Mouse (Mus musculus): ENCODE measurements around the gene Tarbp2. TPM values are rescaled to one million over a fixed set of nuclear protein-coding genes. Genes with fewer than 3 reads are reported as not detected.

Gene Tarbp2
- polyA plus RNA-seq, 1 experiment from 2014 or later, result 77.8 TPM

DNA sequence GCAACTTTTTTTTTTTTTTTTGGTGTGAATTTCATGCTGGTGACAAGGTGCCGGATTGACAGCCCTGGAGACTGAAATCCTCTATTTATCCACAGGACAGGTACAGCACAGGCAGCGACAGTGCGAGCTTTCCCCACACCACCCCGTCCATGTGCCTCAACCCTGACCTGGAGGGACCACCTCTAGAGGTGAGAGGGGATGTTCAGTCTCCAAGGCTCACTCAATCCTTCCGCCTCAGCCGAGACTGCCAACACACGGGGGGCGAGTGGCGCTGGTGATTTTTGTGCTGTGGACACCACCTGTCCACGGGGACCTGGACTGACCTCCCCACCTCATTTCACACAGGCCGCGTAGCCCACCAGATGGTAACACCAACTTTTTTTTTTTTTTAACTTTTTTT is 32.1 kb upstream of the Tarbp2 start:
- ATAC-seq (ENCODE audit: low FRiP score) (no peak), DNase-seq (ENCODE audit: low spot score) (no peak)
- Histone ChIP-seq H3K9ac (no peak overlapping the region), H3K4me2 (replicated peaks) (no peak overlapping the region), H3K36me3 (replicated peaks; ENCODE audit: control insufficient read depth, insufficient read depth) (peaks cover 94% of the 10 kb centered on the region), H3K9me3 (ENCODE audit: control insufficient read depth, low read length) (no peaks in the 10 kb centered on the region), H3K4me1 (replicated peaks; ENCODE audit: control insufficient read depth, insufficient read depth, low read length) (no peaks in the 10 kb centered on the region), H3K27ac (no peak overlapping the region), H3K4me3 (replicated peaks; ENCODE audit: low read length) (no peak overlapping the region), H3K27me3 (ENCODE audit: control insufficient read depth, insufficient read depth, low read length) (no peaks in the 10 kb centered on the region)
- WGBS, result 92% methylated on average over 12 of the region's 12 CpGs

DNA sequence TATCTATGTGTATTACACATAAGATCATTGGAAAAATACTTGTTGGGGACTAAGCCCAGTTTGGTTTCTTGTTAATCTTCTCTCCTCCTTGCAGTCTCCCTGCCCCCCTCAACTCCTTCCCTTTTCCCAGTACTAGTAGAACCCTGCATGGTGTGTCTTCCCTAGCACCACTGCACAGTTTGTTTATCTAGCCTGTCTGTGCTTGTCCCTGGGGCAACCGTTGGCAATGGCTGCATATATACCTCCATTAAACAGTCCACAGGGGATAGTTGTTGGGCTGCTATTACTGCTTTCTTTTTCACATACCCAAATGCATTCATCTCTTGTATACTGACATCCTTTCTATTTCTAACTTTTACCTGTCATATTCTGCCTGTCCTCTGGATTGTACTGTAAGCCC is 30.3 kb upstream of the Tarbp2 start:
- Histone ChIP-seq H3K27me3 (ENCODE audit: control insufficient read depth, insufficient read depth, low read length) (no peaks in the 10 kb centered on the region), H3K4me2 (replicated peaks) (no peak overlapping the region), H3K9me3 (ENCODE audit: control insufficient read depth, low read length) (no peaks in the 10 kb centered on the region), H3K4me1 (replicated peaks; ENCODE audit: control insufficient read depth, insufficient read depth, low read length) (no peaks in the 10 kb centered on the region), H3K9ac (no peak overlapping the region), H3K4me3 (replicated peaks; ENCODE audit: low read length) (no peak overlapping the region), H3K27ac (no peak overlapping the region), H3K36me3 (replicated peaks; ENCODE audit: control insufficient read depth, insufficient read depth) (peaks cover 92% of the 10 kb centered on the region)
- no peak for ATAC-seq (ENCODE audit: low FRiP score)
- DNase-seq (ENCODE audit: low spot score), result no peak
- 81% methylated on average over 1 of the region's 1 CpGs for WGBS

DNA sequence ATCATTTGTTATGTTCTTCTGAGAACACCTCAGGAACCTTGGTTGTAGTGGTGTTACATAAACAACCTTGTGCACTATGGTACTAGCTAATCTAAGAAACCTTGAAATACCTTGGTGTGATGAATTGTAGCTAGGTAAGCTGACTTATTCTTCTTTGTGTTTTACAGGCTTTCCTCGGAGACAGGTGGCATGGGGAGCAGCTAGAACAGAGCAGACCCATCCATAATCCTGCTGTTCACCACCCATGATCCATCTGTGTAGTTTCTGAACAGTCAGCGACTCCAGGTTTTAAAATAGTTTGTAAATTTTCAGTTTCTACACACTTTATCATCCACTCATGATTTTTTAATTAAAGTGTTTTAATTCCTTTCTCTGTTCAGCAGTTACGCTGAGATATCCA is 19.7 kb upstream of the Tarbp2 start:
- Histone ChIP-seq H3K27me3 (ENCODE audit: control insufficient read depth, insufficient read depth, low read length) (no peaks in the 10 kb centered on the region), H3K4me1 (replicated peaks; ENCODE audit: control insufficient read depth, insufficient read depth, low read length) (no peaks in the 10 kb centered on the region), H3K36me3 (replicated peaks; ENCODE audit: control insufficient read depth, insufficient read depth) (peaks cover 99% of the 10 kb centered on the region), H3K4me2 (replicated peaks) (no peak overlapping the region), H3K4me3 (replicated peaks; ENCODE audit: low read length) (no peak overlapping the region), H3K27ac (no peak overlapping the region), H3K9ac (no peak overlapping the region), H3K9me3 (ENCODE audit: control insufficient read depth, low read length) (no peaks in the 10 kb centered on the region)
- DNase-seq (ENCODE audit: low spot score) (no peak), ATAC-seq (ENCODE audit: low FRiP score) (no peak)
- WGBS, result 91% methylated on average over 3 of the region's 3 CpGs

GRCm38 (mm10) chr15:102499370-102499769 is 18.6 kb upstream of the Tarbp2 start:
- WGBS, result 69% methylated on average over 3 of the region's 3 CpGs
- no peak for ATAC-seq (ENCODE audit: low FRiP score)

GRCm38 (mm10) chr15:102499851-102500250 is 18.1 kb upstream of the Tarbp2 start:
- DNase-seq (ENCODE audit: low spot score) (no peak), ATAC-seq (ENCODE audit: low FRiP score) (no peak)
- Histone ChIP-seq H3K27ac (no peak overlapping the region), H3K9me3 (ENCODE audit: control insufficient read depth, low read length) (no peaks in the 10 kb centered on the region), H3K4me3 (replicated peaks; ENCODE audit: low read length) (no peak overlapping the region), H3K36me3 (replicated peaks; ENCODE audit: control insufficient read depth, insufficient read depth) (peaks cover 99% of the 10 kb centered on the region), H3K4me2 (replicated peaks) (no peak overlapping the region), H3K9ac (no peak overlapping the region), H3K4me1 (replicated peaks; ENCODE audit: control insufficient read depth, insufficient read depth, low read length) (no peaks in the 10 kb centered on the region), H3K27me3 (ENCODE audit: control insufficient read depth, insufficient read depth, low read length) (no peaks in the 10 kb centered on the region)
- WGBS, result 91% methylated on average over 6 of the region's 6 CpGs

More at GRCm38 (mm10) chr15:102499370-102499769, 18.6 kb upstream of the Tarbp2 start:
- Histone ChIP-seq H3K27me3 (ENCODE audit: control insufficient read depth, insufficient read depth, low read length) (no peaks in the 10 kb centered on the region), H3K27ac (no peak overlapping the region), H3K9me3 (ENCODE audit: control insufficient read depth, low read length) (no peaks in the 10 kb centered on the region), H3K36me3 (replicated peaks; ENCODE audit: control insufficient read depth, insufficient read depth) (peaks cover 99% of the 10 kb centered on the region), H3K4me1 (replicated peaks; ENCODE audit: control insufficient read depth, insufficient read depth, low read length) (no peaks in the 10 kb centered on the region), H3K4me2 (replicated peaks) (no peak overlapping the region), H3K4me3 (replicated peaks; ENCODE audit: low read length) (no peak overlapping the region), H3K9ac (no peak overlapping the region)
- no peak for DNase-seq (ENCODE audit: low spot score)

DNA sequence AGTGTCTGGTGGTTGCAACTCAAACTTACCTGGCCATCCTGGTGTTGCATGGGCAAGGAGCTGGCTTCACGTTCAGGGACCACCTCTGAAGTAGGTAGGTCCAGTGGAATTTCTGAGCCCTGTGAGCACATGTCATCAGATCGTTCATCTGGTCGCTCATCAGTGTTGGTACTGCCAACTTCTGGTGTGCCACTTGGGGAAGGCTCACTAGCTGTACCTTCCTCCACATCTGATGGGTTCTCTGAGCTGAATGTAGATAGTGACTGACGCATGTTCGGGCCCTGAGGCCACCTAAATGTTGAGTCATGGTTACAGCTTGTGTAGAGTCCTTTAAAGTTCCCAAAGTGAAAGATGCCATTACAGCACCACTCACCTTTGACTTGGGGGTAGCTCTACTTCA is 17.5 kb upstream of the Tarbp2 start:
- peaks cover 99% of the 10 kb centered on the region for H3K36me3 ChIP-seq (replicated peaks; ENCODE audit: control insufficient read depth, insufficient read depth)
- 95% methylated on average over 5 of the region's 5 CpGs for WGBS
- no peak overlapping the region for H3K4me2 ChIP-seq (replicated peaks)
- H3K27ac ChIP-seq, result no peak overlapping the region
- no peaks in the 10 kb centered on the region for H3K4me1 ChIP-seq (replicated peaks; ENCODE audit: control insufficient read depth, insufficient read depth, low read length)
- DNase-seq (ENCODE audit: low spot score) (no peak), ATAC-seq (ENCODE audit: low FRiP score) (no peak)
- H3K9me3 ChIP-seq (ENCODE audit: control insufficient read depth, low read length), result no peaks in the 10 kb centered on the region
- no peak overlapping the region for H3K4me3 ChIP-seq (replicated peaks; ENCODE audit: low read length)
- H3K27me3 ChIP-seq (ENCODE audit: control insufficient read depth, insufficient read depth, low read length), result no peaks in the 10 kb centered on the region
- H3K9ac ChIP-seq, result no peak overlapping the region

DNA sequence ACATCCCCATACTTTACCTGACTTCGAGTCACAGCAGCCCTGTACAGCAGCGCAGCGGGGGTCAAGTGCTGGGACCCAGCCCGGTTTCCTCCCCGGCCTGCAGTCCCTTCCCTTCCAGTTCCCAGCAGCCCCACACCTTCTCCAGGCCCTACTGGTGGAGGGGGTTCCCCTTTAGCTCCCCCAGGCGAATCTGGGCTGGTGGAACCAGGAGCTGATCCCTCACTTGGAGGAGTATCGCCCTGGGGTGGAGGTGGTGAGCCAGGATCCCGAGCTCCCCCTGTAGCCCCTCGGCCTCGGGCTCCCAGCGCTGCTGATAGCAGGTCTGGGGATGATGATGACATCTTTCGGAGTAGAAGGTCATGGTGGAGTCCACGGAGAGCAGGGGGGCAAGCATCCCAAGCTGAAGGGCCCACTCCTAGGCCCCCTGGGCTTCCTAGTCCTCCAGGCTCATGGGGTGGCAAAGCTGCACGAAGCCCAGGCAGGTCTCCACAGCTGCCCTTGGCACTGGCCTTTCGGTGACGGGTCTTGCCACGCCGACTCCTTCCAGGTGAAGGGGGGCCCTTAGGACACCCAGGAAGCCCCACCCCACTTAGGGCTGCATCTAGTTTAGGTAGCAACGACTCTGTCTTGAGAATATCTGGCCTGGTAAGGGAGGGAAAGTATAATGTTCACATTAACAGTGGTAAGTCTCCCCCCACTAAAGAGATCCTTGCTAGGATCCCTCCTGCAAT is 16.7 kb upstream of the Tarbp2 start:
- Histone ChIP-seq H3K4me3 (replicated peaks; ENCODE audit: low read length) (no peak overlapping the region), H3K4me1 (replicated peaks; ENCODE audit: control insufficient read depth, insufficient read depth, low read length) (no peaks in the 10 kb centered on the region), H3K4me2 (replicated peaks) (no peak overlapping the region), H3K27ac (no peak overlapping the region), H3K27me3 (ENCODE audit: control insufficient read depth, insufficient read depth, low read length) (no peaks in the 10 kb centered on the region), H3K9me3 (ENCODE audit: control insufficient read depth, low read length) (no peaks in the 10 kb centered on the region), H3K36me3 (replicated peaks; ENCODE audit: control insufficient read depth, insufficient read depth) (peaks cover 99% of the 10 kb centered on the region), H3K9ac (no peak overlapping the region)
- DNase-seq (ENCODE audit: low spot score) (no peak), ATAC-seq (ENCODE audit: low FRiP score) (0 out of 2 replicates have a peak, but pooled peaks have one; percentile 6)
- 88% methylated on average over 19 of the region's 19 CpGs for WGBS

DNA sequence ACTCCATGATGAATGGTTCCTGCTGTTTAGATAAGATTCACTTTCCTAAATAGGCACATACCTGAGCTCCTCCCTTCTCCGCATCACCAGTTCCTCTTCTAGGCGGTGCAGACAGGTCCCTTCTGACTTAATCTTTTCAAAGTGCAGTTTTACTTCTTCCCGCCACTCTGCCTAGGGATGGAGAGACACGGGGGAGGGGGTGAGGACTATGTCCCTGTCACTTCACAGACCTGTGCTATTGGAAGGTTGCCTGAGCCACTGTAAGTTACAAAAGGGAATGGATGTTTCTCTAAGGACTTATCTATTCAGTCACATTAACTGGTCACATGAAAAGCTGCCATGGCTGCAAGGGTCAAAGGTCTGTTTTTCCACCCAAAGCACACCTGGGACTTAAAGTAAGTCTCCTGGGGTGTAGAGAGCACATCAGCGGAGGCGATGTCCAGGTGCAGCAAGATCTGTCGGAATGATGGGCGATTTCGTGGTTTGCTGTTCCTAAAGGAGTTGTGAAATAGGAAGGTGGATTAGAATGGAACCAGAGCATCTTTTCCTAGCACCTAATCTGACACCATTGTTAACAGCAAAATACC is 15.6 kb upstream of the Tarbp2 start:
- no peak overlapping the region for H3K9ac ChIP-seq
- 82% methylated on average over 9 of the region's 9 CpGs for WGBS
- no peak overlapping the region for H3K4me3 ChIP-seq (replicated peaks; ENCODE audit: low read length)
- no peak for DNase-seq (ENCODE audit: low spot score)
- H3K4me1 ChIP-seq (replicated peaks; ENCODE audit: control insufficient read depth, insufficient read depth, low read length), result no peaks in the 10 kb centered on the region
- H3K27ac ChIP-seq, result no peak overlapping the region
- H3K36me3 ChIP-seq (replicated peaks; ENCODE audit: control insufficient read depth, insufficient read depth), result peaks cover 96% of the 10 kb centered on the region
- H3K27me3 ChIP-seq (ENCODE audit: control insufficient read depth, insufficient read depth, low read length), result no peaks in the 10 kb centered on the region
- no peak overlapping the region for H3K4me2 ChIP-seq (replicated peaks)
- ATAC-seq (ENCODE audit: low FRiP score), result no peak
- H3K9me3 ChIP-seq (ENCODE audit: control insufficient read depth, low read length), result no peaks in the 10 kb centered on the region

- WGBS, result 81% methylated on average over 1 of the region's 1 CpGs
- no peak within 1 kb of the TSS for H3K9ac ChIP-seq
- H3K27ac ChIP-seq, result no peak within 1 kb of the TSS
- no peak within 1 kb of the TSS for H3K4me3 ChIP-seq (replicated peaks; ENCODE audit: low read length)
- H3K4me2 ChIP-seq (replicated peaks), result no peak within 1 kb of the TSS
- ATAC-seq (ENCODE audit: low FRiP score) (no peak), DNase-seq (ENCODE audit: low spot score) (no peak)
- H3K4me1 ChIP-seq (replicated peaks; ENCODE audit: control insufficient read depth, insufficient read depth, low read length), result no peaks in the 10 kb centered on the region
- peaks cover 96% of the 10 kb centered on the region for H3K36me3 ChIP-seq (replicated peaks; ENCODE audit: control insufficient read depth, insufficient read depth)
- no peaks in the 10 kb centered on the region for H3K27me3 ChIP-seq (ENCODE audit: control insufficient read depth, insufficient read depth, low read length)
- no peaks in the 10 kb centered on the region for H3K9me3 ChIP-seq (ENCODE audit: control insufficient read depth, low read length)
These were observed 14.5 kb upstream of the Tarbp2 start, which contains the start of gene Gm10337 for GRCm38 (mm10) chr15:102503447-102503846. Gene Gm10337, plus strand, starts transcription at chr15:102503722.

All from hindbrain, embryonic 14.5 days (tissue).